Mouse (Mus musculus) adrenal gland (tissue): ENCODE results near the gene Gabrb3.
"Not testable (repeated sequence)": the region's sequence is repeated elsewhere in the genome, so short reads cannot be mapped to it uniquely, and the experiment has no call there.

Experiments
- intact Hi-C: fragments of 180-260 bp; cut with DNase I; formaldehyde crosslinking; loops from one replicate; pipeline ENCODE4 v1.15.1; 2025
- microRNA-seq, 2 experiments: library from miRNA; unstranded; fragments of <30 nt; microRNA quantifications; one replicate each; pipeline ENCODE4; 2019

Gene Gabrb3

DNA sequence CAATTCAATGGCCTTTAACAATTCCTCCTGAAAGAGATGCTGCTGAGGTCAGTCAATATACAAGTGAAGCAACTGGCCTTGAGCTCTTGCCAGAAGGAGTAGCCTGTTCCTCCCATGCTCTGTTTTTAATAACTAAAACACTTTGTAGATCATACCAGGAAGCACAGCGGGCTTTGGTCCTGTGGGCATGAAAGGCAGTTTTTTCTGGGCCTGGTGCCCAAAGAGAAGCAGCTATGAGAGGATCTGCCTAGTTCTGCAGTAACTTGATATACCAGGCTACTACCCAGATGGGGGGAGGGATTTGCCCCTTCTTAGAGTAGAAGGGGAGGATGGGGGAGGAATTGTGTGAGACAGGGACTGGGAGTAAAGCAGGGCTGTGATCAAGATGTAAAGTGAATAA, 284.1 kb downstream of the Gabrb3 start:
- intact Hi-C loops: no loop called here

DNA sequence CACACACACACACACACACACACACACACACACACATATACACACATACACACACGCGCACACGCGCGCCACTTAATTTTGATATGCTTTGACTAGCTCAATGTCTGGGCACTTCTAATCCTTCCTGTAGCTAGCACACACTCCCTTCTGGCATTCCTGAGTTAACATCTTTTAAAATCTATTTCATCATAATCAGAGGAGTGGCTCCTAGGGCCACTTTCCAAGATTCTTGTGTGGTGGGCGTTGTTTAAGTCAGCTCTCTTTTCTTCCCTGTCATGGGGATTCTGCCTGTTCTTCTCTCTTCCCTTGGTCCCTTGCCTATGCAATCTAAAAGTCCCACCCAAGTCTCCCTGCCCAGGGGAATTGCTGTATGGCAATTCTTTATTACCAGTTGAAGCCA, 286.6 kb downstream of the Gabrb3 start:
- intact Hi-C loops: no loop called here

DNA sequence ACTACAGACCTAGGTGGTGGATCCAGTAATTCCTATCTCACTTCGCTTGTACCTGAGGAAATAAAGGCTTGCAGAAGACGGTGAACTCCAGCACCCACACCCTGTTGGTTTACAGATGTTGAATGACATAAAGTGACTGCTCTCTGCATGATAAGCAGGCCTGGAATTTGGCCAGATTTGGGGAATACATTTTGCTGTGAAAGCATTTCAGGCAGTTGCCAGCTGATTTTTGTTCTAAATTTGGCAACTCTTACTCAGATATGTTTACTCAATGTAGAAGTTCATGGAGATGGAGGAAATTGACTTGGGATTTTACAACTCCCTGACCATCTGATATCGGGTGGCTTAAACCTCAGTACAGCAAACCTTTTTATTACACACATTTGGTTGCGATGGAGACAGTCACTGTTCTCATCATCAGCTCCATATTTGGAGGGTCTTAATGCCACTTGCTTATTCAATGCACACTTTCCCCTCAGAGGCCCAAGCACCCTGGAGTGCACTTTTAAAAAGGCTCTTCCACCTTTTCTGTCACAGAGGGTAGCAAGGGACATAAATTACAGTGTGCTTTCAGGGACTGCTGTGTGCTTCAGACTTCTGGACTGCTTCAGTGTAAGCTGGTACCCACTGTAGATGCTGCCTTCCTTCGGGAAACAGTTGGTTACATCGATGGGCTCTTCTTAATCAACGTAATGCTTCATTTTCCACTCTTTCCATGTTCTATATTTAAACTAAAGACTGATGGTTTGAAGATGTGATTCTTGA, 287.7 kb downstream of the Gabrb3 start:
- intact Hi-C loops: no loop called here

DNA sequence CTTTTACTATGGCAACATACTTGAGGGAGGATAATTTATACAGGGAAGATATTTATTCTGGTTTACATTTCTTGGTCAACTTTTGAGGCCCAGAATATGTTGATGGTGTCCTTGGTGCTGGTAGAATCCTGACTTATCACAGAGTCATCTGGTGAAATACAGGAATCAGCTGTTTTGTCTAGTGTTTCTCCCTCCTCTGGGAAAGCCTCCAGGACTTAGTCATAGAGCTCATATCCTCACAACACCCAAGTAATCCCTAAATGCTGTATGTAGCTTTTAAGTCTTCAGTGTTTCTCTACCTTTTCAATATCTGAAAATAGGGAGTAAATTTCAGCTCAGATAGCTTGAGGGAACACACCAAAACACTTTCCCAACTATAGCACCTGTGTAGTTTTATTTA, 292.2 kb downstream of the Gabrb3 start:
- intact Hi-C loops: no loop called here

DNA sequence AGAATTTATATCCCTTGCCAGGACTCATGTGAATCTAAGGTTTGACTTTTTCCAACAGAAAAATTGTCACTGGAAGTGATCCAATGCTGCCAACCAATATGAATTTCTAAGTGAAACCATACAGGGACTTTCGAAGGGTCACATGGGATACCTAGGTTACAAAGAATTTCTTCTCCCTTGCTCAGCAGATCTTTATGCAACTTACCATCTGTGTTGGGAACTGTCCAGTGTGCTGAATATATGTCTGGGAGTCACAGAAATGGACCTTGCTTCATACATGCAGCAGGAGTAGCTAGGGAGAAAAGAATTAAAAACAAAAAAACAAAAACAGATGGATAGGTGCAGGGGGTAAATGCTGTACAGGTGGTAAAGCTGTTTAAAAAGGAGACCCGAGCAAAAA, 327.3 kb downstream of the Gabrb3 start:
- intact Hi-C loops: no loop called here

DNA sequence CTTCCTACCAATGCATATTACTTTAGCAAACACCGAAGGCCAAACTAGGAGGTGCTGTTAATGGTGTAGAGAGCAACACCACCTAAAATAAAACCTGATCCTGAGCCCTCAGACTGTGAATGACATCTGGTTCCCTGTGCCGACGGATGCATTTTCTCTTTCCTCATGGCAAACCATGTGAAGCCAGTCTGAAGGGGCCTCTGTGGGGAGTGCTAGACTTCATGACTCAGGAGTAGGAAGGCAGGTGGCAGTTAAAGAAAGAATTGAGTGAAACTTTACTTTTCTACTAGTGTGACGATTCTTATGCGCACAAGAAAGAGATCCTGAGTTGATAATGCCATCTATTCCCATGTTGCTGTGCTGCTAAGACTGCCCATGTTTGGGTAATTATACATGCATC, 341.0 kb downstream of the Gabrb3 start:
- intact Hi-C loops: no loop called here

DNA sequence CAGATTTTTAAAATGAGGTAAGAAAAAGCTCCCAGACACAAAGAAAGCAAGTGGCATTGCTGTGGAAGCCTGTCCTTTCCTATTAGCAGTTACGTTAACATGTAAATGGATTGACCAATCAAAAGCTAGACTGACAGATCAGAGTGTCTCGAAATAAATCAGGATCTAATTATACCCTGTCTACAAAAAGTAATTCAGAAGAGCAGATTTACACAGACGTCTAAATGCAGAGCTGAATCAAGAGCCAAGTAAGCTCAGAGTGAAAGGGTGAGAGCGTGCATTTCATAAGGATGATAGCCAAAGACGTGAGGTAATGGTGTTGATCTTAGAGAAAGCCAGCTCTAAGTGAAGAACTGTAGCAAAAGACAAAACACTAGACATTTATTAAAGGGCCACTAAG, 359.3 kb downstream of the Gabrb3 start:
- intact Hi-C loops: no loop called here

DNA sequence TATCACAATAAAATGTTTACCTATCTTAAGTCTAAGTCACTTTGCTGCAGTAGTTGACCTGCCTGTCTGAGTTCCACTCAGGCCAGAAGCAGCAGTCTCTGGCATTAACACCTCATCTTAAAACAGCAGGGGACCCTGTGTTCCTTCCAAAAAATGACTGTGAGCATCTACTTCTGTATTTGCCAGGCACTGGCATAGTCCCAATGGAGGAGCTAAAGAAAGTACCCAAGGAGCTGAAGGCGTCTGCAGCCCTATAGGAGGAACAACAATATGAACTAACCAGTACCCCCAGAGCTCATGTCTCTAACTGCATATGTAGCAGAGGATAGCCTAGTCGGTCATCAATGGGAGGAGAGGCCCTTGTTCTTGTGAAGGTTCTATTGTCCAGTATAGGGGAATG, 366.6 kb downstream of the Gabrb3 start:
- intact Hi-C loops: not testable (repeated sequence)

DNA sequence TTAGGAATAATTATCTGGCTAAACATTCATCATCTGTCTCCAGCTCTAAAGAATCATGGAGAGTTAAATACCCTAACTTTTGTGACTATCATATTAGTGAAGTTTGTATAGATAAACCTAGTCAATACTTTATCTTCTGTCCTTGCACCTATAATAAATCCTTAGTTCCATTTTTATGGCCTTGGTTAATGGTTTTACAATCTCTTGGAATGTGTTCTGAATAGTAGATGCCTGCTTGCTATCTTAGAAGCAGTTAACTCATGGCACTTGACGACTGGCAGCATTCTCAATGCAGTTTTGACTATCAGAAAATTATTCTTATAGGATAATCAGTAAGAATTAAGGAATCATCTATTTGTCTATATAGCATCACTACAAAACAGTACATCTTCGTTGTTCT, 368.0 kb downstream of the Gabrb3 start:
- intact Hi-C loops: no loop called here

DNA sequence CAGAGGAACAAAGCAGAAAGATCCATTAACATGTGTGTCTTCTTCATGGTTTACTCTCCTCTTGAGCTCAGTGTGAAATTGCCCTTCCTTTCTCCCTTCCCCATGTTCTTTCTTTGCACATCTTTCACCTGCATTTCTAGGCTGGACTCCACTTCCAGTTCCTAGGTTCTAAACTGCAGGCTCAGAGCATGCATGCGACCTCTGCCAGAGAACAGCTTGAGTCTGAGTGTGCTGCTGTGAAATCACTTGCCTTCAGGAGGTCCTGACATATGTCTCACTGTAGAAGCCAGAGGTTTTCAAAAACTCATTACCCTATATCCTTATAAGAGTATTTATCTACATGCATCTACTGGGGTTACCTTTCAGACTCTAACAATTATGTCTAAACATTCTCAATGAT, 383.8 kb downstream of the Gabrb3 start:
- intact Hi-C loops: no loop called here

DNA sequence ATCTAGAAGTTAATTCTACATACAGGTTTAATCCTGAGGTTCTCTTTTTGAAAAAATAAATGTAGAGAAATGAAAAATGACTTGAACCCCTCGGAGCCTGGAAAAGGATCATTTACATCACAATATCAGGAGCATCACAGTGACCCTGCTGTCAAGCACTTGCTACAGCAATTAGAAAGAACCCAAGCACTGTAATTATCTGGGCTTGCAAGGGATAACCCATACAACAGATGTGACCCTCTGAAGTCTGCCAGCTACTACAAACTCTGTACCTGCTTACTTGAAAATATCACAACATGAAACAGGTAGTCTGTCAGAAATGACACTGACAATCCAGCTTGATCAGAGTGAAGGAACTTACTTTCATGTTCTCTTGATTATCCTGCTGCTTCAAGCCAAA, 394.2 kb downstream of the Gabrb3 start:
- intact Hi-C loops: no loop called here

DNA sequence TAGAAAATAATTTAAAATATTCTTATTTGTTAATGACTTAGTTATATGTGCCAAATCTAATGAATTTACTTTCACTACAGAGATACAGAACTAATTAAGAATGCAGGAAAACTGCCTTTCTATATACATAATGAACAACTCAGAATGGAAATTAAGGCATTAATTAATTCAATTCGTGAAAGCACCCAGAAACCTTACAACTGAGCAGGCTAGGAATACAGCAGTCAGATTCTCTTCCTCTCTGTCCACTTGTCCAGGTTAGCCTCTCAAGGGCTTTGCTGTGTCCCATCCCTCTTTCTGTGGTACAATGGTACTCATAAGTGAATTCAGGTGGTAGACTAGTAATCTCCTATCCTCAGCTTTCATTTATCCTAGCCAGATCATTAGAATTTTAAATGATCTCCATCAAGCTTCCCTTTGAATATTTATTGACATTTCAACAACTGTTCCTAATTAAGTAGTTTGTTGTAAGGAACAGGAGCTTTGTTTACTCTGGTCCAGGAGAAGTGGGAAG, 422.9 kb downstream of the Gabrb3 start:
- intact Hi-C loops: no loop called here

DNA sequence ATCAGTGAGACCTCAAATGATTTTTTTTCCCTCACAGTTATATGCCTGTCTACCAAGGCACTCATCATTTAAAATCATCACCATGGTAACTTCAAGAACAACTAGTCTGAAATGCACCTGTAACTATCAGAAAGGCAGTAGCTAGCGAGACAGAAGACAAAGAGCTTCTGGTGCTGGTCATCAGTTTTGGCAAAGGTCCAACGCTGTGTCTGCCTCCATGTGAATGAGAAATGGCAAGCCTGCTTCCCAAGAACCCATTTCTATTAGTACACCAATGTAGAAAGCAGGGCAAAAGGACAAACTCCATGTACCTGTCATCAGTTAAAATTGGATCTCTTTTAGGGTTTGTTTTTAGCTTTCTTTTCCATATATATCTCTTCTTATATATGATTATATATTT, 448.5 kb downstream of the Gabrb3 start:
- intact Hi-C loops: no loop called here

Small RNAs within 50 kb of the gene (microRNA-seq; reads per million reads assigned to microRNA genes)
- gene Mir6389: 0 reads per million in 2 experiments
